Mouse (Mus musculus) heart, embryonic 13.5 days (tissue): Measurements from ENCODE around the gene Plscr3. TPM values are rescaled to one million over a fixed set of nuclear protein-coding genes. Genes with fewer than 3 reads are reported as not detected.

ENCODE experiments used
- ATAC-seq: fragments of 200-750 bp; cut with Nextera tagmentation; 2 replicates; pipeline ENCODE4 v1.8.0; 2017; ENCODE audit warnings: moderate TSS enrichment; ENCODE audit not compliant: insufficient number of reproducible peaks, low FRiP score, low TSS enrichment; ENCODE audit errors: extremely low read depth
- H3K27ac ChIP-seq: fragments of 300-500 bp; sonication (generic); replicated peaks from 2 replicates; pipeline ENCODE4 v1.5.1; 2015; ENCODE audit warnings: moderate library complexity, mild to moderate bottlenecking, inconsistent platforms
- H3K27me3 ChIP-seq: fragments of 300-500 bp; sonication (generic); replicated peaks from 2 replicates; pipeline ENCODE4 v1.6.1; 2015; ENCODE audit warnings: mild to moderate bottlenecking, inconsistent platforms
- H3K36me3 ChIP-seq: fragments of 300-500 bp; sonication (generic); 2 replicates; pipeline ENCODE4 v1.6.1; 2015; ENCODE audit warnings: mild to moderate bottlenecking, inconsistent platforms
- H3K4me1 ChIP-seq: fragments of 300-500 bp; sonication (generic); 2 replicates; pipeline ENCODE4 v1.6.1; 2015; ENCODE audit warnings: inconsistent platforms
- H3K4me2 ChIP-seq: fragments of 300-500 bp; sonication (generic); 2 replicates; pipeline ENCODE4 v1.6.1; 2015; ENCODE audit warnings: inconsistent platforms, mild to moderate bottlenecking, moderate library complexity
- H3K4me3 ChIP-seq: fragments of 300-500 bp; sonication (generic); 2 replicates; pipeline ENCODE4 v1.5.1; 2015; ENCODE audit warnings: moderate library complexity, mild to moderate bottlenecking, inconsistent platforms
- H3K9ac ChIP-seq: fragments of 300-500 bp; sonication (generic); 2 replicates; pipeline ENCODE4 v1.6.1; 2015; ENCODE audit warnings: inconsistent platforms, mild to moderate bottlenecking, moderate library complexity
- H3K9me3 ChIP-seq: fragments of 300-500 bp; sonication (generic); 2 replicates; pipeline ENCODE4 v1.6.1; 2016; ENCODE audit warnings: inconsistent platforms
- WGBS: fragments of 180-500 bp; shearing (Covaris S2); methylation state at CpG from one replicate; pipeline ENCODE4 v1.1.7; 2015; ENCODE audit warnings: mixed read lengths; 5-methylcytosine and 5-hydroxymethylcytosine counted together
- polyA plus RNA-seq: library from polyadenylated mRNA; unstranded; fragments of >200 nt; fragmentation: Nextera tagmentation; extraction: Ambion mirVana; gene quantifications from 2 replicates; pipeline ENCODE4 v1.2.1, GENCODE M21; 2015

Plscr3 gene
- polyA plus RNA-seq, 1 experiment from 2014 or later = 76.2 TPM

DNA sequence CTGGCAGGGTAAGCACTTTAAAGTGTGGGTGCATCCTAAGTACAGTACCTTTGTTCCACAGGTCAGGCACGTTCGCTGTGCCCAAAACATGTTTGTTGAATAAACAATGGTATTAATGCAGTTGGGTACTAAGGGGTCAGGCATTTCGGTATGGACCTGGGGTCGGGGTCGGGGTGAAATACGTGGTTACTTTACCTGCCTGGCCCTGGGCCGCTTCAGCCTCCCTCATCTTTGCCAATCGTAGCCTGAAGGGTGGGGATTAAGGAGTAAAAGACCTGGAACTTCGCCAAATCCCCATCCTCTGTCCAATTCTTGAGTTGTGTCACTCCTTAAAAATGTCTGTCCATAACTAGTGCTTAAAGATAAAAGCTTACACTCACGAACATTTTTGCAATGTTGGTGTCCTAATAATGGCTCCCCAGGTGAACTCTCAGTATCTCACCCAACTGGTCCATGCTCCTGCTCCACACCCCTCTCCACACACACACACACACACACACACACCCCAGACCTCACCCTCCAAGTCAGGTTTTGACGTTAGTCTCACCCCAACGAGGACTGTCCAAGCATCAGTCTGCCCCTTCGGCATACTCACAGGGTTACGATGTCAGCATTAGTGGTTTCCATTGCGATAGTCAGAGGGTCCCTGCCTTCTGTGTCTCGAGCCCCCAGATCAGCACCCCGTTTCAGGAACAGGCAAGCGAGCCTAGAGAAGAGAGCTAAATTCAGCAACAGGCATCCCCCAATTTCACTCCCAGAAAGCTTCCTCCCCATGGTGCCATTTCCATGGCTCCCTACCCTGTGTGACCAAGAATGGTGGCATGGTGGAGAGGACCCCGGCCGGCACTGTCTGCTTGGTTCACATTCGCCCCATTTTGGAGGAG is 35.9 kb downstream of the Plscr3 start:
- WGBS = 57% methylated on average over 21 of the region's 21 CpGs
- H3K9ac ChIP-seq = peak overlapping the region; percentile 84
- H3K9me3 ChIP-seq = no peaks in the 10 kb centered on the region
- no peak for ATAC-seq
- H3K36me3 ChIP-seq = no peaks in the 10 kb centered on the region
- peak overlapping the region; percentile 92 for H3K27ac ChIP-seq
- no peaks in the 10 kb centered on the region for H3K27me3 ChIP-seq
- peak overlapping the region; percentile 64 for H3K4me3 ChIP-seq
- peaks cover 60% of the 10 kb centered on the region for H3K4me1 ChIP-seq
- peak overlapping the region; percentile 91 for H3K4me2 ChIP-seq

DNA sequence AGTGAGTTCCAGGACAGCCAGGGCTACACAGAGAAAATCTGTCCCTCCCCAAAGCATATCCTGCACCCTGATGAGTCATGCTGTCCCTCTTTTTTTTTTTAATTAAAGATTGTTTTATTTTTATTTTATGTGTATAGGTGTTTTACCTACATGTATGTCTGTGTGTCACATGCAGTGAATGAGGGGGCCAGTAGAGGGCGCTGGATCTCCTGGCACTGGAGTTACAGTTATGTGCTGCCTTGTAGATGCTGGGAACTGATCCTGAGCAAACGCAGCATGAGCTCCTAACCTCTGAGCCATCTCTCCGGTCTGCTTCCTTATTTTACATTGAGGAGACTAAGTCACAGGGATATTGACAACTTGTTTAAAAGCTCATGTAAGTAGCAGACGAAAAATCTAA is 36.9 kb downstream of the Plscr3 start:
- no peak overlapping the region for H3K27ac ChIP-seq
- no peak overlapping the region for H3K9ac ChIP-seq
- WGBS = 63% methylated on average over 4 of the region's 4 CpGs
- H3K36me3 ChIP-seq = no peaks in the 10 kb centered on the region
- ATAC-seq = no peak
- H3K4me1 ChIP-seq = peaks cover 62% of the 10 kb centered on the region
- H3K4me2 ChIP-seq = no peak overlapping the region
- H3K27me3 ChIP-seq = no peaks in the 10 kb centered on the region
- H3K4me3 ChIP-seq = no peak overlapping the region
- H3K9me3 ChIP-seq = no peaks in the 10 kb centered on the region

DNA sequence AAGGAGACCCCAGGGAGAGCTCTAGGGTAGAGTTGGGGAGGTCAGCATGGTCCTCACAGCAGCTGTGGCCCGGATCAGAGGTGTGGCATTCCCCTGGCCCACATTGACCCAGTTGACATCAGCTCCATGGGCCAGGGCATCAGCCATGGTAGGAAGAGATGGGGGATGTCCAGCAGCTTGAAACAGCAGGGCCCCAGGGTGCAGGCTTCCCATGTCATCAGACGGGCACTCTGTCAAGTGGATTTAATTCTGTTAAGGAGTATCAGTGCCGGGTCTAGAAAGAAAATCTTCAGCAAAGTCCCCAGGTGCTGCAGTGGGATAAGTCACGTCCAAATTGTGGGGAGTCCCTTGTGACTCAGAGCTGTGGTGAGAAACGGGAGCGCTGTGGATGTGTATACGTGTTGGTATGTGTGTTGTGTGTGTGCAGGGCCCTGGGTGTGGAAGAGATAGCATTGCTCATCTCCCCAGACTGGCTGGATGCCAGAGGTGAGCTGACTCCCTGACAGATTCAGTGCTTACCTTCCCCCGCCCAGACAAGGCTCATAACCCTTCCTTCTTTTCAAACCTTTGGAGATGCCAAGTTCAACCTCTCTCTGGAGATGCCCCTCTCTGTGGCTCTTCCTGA is 37.5 kb downstream of the Plscr3 start:
- peak overlapping the region; percentile 54; the same call in 1 of the 2 replicates for H3K27ac ChIP-seq
- H3K4me2 ChIP-seq = no peak overlapping the region
- H3K27me3 ChIP-seq = no peaks in the 10 kb centered on the region
- no peak for ATAC-seq
- H3K9ac ChIP-seq = no peak overlapping the region
- peaks cover 57% of the 10 kb centered on the region for H3K4me1 ChIP-seq
- H3K4me3 ChIP-seq = no peak overlapping the region
- H3K36me3 ChIP-seq = no peaks in the 10 kb centered on the region
- no peaks in the 10 kb centered on the region for H3K9me3 ChIP-seq
- 78% methylated on average over 8 of the region's 8 CpGs for WGBS

DNA sequence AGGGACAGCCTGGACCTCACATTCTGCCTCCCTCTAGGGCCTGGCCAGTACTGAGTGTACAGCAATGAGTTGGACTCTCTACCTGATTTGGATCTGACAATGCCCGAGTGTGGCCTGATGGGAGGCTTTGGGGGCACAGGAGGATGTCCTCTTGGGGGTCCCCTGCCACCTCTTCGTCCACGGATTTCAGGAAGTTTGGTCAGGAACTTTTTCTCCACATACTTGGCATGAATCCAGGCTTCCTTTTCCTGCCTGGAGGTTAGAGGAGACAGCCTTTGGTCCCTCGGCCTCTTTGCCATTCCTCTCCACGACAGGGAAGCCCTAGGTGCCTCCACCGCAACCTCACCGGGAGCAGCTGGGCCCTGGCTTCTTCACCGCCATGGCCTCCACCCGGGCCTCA is 38.1 kb downstream of the Plscr3 start:
- peak overlapping the region; percentile 20; the same call in 1 of the 2 replicates for H3K4me2 ChIP-seq
- 64% methylated on average over 9 of the region's 9 CpGs for WGBS
- H3K4me1 ChIP-seq = peaks cover 53% of the 10 kb centered on the region
- H3K27me3 ChIP-seq = peaks cover 2% of the 10 kb centered on the region; the same call in 1 of the 2 replicates
- peak overlapping the region; percentile 54 for H3K27ac ChIP-seq
- no peak for ATAC-seq
- no peaks in the 10 kb centered on the region for H3K9me3 ChIP-seq
- no peak overlapping the region for H3K4me3 ChIP-seq
- no peaks in the 10 kb centered on the region for H3K36me3 ChIP-seq
- H3K9ac ChIP-seq = peak overlapping the region; percentile 52; the same call in 1 of the 2 replicates

DNA sequence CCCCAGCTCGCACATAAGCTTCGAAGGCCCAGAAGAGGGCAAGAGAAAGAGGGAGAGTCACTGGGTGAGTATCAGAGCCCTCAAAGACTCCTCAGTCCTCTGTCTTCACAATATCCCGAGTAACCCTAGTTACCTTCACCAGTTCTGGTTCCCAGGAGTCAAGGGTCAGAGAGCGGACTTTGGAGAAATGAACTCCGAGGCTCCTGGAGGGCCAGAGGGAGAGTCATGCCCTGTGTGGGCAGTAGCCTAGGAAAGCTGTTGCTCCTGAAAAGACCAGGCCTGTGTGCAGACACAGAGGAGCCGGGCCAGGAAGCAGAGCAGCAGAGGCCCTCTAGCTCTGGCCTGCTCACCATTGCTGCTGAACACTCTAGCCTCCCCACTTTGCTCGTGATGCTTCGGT is 38.5 kb downstream of the Plscr3 start:
- no peak overlapping the region for H3K4me3 ChIP-seq
- peak overlapping the region; percentile 54 for H3K27ac ChIP-seq
- WGBS = 70% methylated on average over 8 of the region's 8 CpGs
- H3K4me2 ChIP-seq = peak overlapping the region; percentile 20; the same call in 1 of the 2 replicates
- H3K9ac ChIP-seq = peak overlapping the region; percentile 52; the same call in 1 of the 2 replicates
- ATAC-seq = no peak
- H3K9me3 ChIP-seq = no peaks in the 10 kb centered on the region
- peaks cover 53% of the 10 kb centered on the region for H3K4me1 ChIP-seq
- no peaks in the 10 kb centered on the region for H3K36me3 ChIP-seq
- peaks cover 6% of the 10 kb centered on the region; the same call in 1 of the 2 replicates for H3K27me3 ChIP-seq

DNA sequence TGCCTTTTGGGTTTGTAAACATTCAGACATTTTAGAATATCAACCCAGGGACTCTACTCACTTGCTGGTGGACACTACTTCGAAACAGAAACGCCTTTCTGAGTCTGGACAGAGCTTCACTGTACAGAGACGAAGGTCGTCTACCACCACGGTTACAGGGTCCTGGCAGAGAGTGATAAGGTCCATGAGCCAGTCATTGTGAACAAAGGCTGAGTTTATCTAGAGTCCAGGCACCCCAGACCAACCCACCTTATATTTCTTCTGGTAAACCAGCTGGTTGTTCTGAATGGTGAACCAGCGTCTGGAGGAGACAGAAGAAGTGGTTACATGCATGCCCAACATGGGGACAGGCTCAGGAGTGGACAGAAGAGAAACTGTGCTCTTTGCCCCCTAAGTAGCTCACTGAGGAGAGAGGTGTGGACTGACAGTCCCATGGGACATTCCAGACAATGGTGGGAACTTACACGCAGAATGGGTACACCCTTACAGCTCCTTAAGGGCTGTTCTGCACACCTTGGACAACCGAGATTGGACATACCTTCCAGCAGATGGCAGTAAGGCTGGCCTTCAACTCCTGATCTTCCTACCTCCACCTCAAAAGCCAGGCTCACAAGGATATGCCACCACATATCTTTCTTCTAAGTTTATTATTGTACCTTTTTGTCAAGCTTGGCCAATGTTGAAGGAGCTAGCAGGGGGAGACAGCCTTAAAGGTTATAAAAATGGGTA is 40.9 kb downstream of the Plscr3 start:
- Histone ChIP-seq H3K27me3 (peaks cover 6% of the 10 kb centered on the region; the same call in 1 of the 2 replicates), H3K4me3 (no peak overlapping the region), H3K27ac (no peak overlapping the region), H3K9ac (no peak overlapping the region), H3K36me3 (no peaks in the 10 kb centered on the region), H3K4me2 (peak overlapping the region; percentile 4; the same call in 1 of the 2 replicates), H3K4me1 (peaks cover 60% of the 10 kb centered on the region), H3K9me3 (no peaks in the 10 kb centered on the region)
- WGBS = 41% methylated on average over 8 of the region's 8 CpGs
- no peak for ATAC-seq

DNA sequence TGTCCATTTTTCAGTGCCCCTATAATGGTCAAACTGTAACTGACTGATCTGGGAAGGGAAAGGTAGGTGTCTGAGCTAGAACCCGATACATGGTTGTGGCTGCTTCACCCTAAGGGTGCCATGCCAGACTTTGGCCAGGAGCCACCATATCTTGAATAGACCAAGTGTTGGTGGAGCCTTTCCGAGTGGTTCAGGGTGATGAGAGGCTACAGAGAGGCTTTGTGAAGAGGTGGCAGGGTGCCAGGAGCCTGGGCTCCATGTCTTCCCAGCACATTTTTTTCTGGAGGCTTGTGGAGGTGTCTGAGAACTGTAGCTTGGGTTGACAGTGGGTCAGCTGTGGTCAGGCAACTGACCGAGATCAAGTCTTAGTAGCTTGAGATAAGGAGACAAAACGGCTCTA is 45.3 kb downstream of the Plscr3 start:
- ATAC-seq = no peak
- no peak overlapping the region for H3K4me2 ChIP-seq
- peaks cover 6% of the 10 kb centered on the region; the same call in 1 of the 2 replicates for H3K27me3 ChIP-seq
- H3K9me3 ChIP-seq = no peaks in the 10 kb centered on the region
- peaks cover 36% of the 10 kb centered on the region for H3K4me1 ChIP-seq
- no peak overlapping the region for H3K4me3 ChIP-seq
- 0 out of 2 replicates have a peak overlapping the region, but pooled peaks have one; percentile 32 for H3K27ac ChIP-seq
- WGBS = 14% methylated on average over 4 of the region's 4 CpGs
- no peaks in the 10 kb centered on the region for H3K36me3 ChIP-seq
- no peak overlapping the region for H3K9ac ChIP-seq

DNA sequence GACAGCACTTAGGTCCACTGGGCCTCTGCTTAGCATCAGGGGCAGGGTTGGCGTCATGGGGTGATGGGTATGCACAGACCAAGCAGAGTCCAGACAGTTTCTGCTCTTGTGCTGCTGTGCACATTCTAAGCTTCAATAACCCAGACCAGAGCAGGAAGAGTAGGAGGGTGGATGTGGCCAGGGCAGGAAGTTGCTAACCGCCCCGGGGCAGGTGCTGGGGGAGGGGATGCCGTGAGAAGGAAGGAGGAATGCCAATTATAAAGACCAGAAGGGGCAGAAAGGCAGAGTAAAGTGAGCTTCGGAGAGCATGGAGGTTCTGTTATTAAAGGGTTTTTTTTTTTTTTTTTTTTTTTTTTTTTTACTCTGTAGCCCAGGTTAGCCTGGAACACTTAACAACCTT is 48.5 kb downstream of the Plscr3 start:
- Histone ChIP-seq H3K9ac (no peak overlapping the region), H3K4me3 (no peak overlapping the region), H3K27ac (no peak overlapping the region), H3K4me1 (peaks cover 41% of the 10 kb centered on the region), H3K27me3 (no peaks in the 10 kb centered on the region; the same call in 1 of the 2 replicates), H3K9me3 (no peaks in the 10 kb centered on the region), H3K36me3 (no peaks in the 10 kb centered on the region), H3K4me2 (no peak overlapping the region)
- no peak for ATAC-seq
- WGBS = 75% methylated on average over 5 of the region's 5 CpGs

DNA sequence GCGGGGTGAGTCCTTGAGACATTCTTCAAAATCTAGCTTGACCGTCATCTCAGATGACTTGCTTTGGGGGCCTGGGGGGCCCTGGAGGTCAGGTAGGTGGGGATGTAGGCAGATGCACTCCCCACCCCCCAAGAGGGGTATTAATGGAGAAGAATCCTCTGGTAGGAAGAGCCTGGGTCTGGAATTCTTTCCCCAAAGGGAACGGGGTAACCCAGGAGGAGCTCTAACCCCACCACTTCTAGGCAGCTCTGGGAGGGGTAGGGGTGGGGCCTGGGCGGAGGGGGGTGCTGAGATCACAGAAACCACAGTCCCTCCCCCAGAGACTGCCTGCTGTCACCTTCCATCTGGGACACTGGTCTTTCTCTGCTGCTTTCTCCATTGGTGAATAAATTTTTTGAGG is 49.1 kb downstream of the Plscr3 start, which contains the start of gene Acap1:
Acap1 (minus strand) TSS at position 249 of the 400 bp plus-strand sequence.
- H3K36me3 ChIP-seq = no peaks in the 10 kb centered on the region
- no peaks in the 10 kb centered on the region for H3K9me3 ChIP-seq
- H3K27me3 ChIP-seq = no peaks in the 10 kb centered on the region
- no peak within 1 kb of the TSS for H3K4me3 ChIP-seq
- H3K4me1 ChIP-seq = peaks cover 41% of the 10 kb centered on the region
- 61% methylated on average over 4 of the region's 4 CpGs for WGBS
- ATAC-seq = no peak
- no peak within 1 kb of the TSS for H3K9ac ChIP-seq
- no peak within 1 kb of the TSS for H3K27ac ChIP-seq
- no peak within 1 kb of the TSS for H3K4me2 ChIP-seq

DNA sequence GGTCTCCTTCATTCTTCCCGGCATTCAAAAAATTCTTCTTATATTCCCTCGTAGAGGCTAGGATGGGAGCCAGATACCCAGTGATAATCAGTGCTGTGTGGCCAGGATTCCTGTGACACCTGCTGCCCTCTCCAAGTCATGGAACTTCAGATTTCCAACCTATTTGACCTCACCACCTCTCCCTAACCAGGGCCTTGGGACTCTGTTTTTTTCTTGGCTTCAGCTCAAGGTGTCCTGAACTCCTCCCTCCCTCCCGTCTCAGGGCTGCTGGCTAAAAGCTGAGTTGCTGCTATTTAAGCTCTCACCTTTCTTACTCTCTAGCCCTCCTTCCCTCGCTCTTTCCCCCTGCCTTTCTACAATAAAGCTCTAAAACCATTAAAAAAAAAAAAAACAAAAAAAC is 53.7 kb downstream of the Plscr3 start:
- H3K27me3 ChIP-seq = no peaks in the 10 kb centered on the region
- peaks cover 41% of the 10 kb centered on the region for H3K4me1 ChIP-seq
- 31% methylated on average over 4 of the region's 4 CpGs for WGBS
- H3K4me3 ChIP-seq = peak overlapping the region; percentile 92
- H3K9ac ChIP-seq = peak overlapping the region; percentile 96
- H3K9me3 ChIP-seq = no peaks in the 10 kb centered on the region
- peaks cover 19% of the 10 kb centered on the region for H3K36me3 ChIP-seq
- ATAC-seq = no peak
- no peak overlapping the region; the same call in 1 of the 2 replicates for H3K27ac ChIP-seq
- H3K4me2 ChIP-seq = peak overlapping the region; percentile 88
